Mouse (Mus musculus) forebrain, embryonic 15.5 days (tissue): ENCODE measurements around the gene Pcmt1. TPM values are rescaled to one million over a fixed set of nuclear protein-coding genes. Genes with fewer than 3 reads are reported as not detected.
A peak's percentile ranks its signal among the peaks of the same experiment; 100 is the strongest.

Source experiments
- ATAC-seq: fragments of 200-750 bp; cut with Nextera tagmentation; replicated peaks from 2 replicates; pipeline ENCODE4 v1.8.0; 2017; ENCODE audit warnings: mild to moderate bottlenecking, moderate TSS enrichment, moderate library complexity
- H3K27ac ChIP-seq: fragments of 300-500 bp; sonication (generic); replicated peaks from 2 replicates; pipeline ENCODE4 v1.5.1; 2015; ENCODE audit warnings: mild to moderate bottlenecking, inconsistent platforms
- H3K27me3 ChIP-seq: fragments of 300-500 bp; sonication (generic); 2 replicates; pipeline ENCODE4 v1.6.1; 2015; ENCODE audit warnings: inconsistent platforms
- H3K36me3 ChIP-seq: fragments of 300-500 bp; sonication (generic); 2 replicates; pipeline ENCODE4 v1.6.1; 2015; ENCODE audit warnings: mild to moderate bottlenecking, inconsistent platforms
- H3K4me1 ChIP-seq: fragments of 300-500 bp; sonication (generic); 2 replicates; pipeline ENCODE4 v1.6.1; 2015; ENCODE audit warnings: inconsistent platforms
- H3K4me2 ChIP-seq: fragments of 300-500 bp; sonication (generic); replicated peaks from 2 replicates; pipeline ENCODE4 v1.6.1; 2015; ENCODE audit warnings: mild to moderate bottlenecking, inconsistent platforms
- H3K4me3 ChIP-seq: fragments of 300-500 bp; sonication (generic); 2 replicates; pipeline ENCODE4 v1.5.1; 2015; ENCODE audit warnings: mild to moderate bottlenecking, inconsistent platforms
- H3K9ac ChIP-seq: fragments of 300-500 bp; sonication (generic); replicated peaks from 2 replicates; pipeline ENCODE4 v1.6.1; 2015; ENCODE audit warnings: mild to moderate bottlenecking, inconsistent platforms
- H3K9me3 ChIP-seq: fragments of 300-500 bp; sonication (generic); 2 replicates; pipeline ENCODE4 v1.6.1; 2016; ENCODE audit warnings: inconsistent platforms
- WGBS: fragments of 180-500 bp; shearing (Covaris S2); methylation state at CpG from one replicate; pipeline ENCODE4 v1.1.7; 2015; ENCODE audit warnings: mixed read lengths; 5-methylcytosine and 5-hydroxymethylcytosine counted together
- polyA plus RNA-seq: library from polyadenylated mRNA; unstranded; fragments of >200 nt; fragmentation: Nextera tagmentation; extraction: Ambion mirVana; gene quantifications from 2 replicates; pipeline ENCODE4 v1.2.1, GENCODE M21; 2015

Gene Pcmt1
- polyA plus RNA-seq, 1 experiment from 2014 or later, result 163 TPM

DNA sequence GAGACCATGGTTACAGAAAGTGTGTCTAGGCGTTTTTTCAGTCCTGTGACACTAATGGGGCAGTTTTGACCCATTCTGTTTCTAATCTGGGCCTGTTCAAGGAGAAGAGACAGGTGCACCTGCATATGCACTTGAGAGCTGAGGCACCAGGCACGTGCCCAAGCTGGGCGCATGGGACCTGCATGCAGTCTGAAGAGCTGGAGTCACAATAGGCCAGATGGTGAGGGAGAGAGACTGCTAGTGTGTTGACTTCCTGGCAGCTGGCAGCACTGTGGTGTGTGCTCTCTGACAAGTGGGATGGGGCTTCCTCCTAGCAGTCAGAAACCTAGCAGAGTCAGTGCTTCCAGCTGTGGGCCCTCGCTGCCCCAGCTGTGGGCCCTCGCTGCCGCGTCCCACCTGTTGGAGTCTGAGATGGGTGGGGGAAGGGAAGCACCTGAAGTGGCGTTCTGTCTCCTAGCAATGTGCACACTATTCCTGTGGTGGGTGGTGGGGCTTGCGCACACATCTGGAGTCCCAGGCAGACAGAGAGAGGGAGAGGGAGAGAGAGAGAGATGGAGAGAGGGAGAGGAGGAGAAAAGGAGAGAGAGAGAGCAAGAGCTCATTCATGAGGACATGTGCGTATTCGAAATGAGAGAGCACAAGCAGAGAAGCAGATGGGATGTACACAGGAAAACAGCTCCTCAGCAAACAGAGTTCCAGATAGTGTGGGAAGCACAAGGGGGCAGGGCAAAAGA, 98.6 kb downstream of the Pcmt1 start:
- H3K4me1 ChIP-seq, result peaks cover 7% of the 10 kb centered on the region; the same call in 1 of the 2 replicates
- no peaks in the 10 kb centered on the region for H3K36me3 ChIP-seq
- H3K27me3 ChIP-seq, result no peaks in the 10 kb centered on the region
- peak; percentile 77 for ATAC-seq
- no peak overlapping the region for H3K27ac ChIP-seq
- no peak overlapping the region for H3K4me2 ChIP-seq
- no peak overlapping the region for H3K4me3 ChIP-seq
- 37% methylated on average over 11 of the region's 11 CpGs for WGBS
- H3K9me3 ChIP-seq, result no peaks in the 10 kb centered on the region
- no peak overlapping the region for H3K9ac ChIP-seq

DNA sequence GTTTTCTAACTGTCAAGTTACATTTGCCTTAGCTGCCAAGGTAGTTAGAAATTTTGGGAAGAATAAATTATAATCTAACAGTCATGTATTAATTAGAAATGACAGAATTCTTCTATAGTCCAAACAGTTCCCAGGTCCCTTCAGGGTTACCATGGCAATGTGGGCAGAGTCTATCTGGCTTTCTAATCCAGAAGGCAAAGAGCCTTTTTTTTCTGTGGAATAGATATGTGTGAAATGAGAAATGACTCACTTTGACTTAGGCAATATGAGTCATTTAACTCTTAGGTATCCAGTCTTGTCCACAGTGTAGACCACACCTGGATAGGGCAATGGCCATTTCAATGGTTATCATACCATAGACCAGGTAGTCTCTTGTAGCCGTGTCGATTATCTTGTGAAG, 99.5 kb downstream of the Pcmt1 start:
- Histone ChIP-seq H3K4me2 (no peak overlapping the region), H3K4me1 (peaks cover 7% of the 10 kb centered on the region; the same call in 1 of the 2 replicates), H3K4me3 (no peak overlapping the region), H3K27me3 (no peaks in the 10 kb centered on the region), H3K36me3 (no peaks in the 10 kb centered on the region), H3K9ac (no peak overlapping the region), H3K27ac (no peak overlapping the region), H3K9me3 (no peaks in the 10 kb centered on the region)
- whole genome bisulfite sequencing, result 94% methylated on average over 2 of the region's 2 CpGs
- ATAC-seq, result no peak

Other genes starting within 250 kb of the Pcmt1 start
- 0.65 TPM in 2 replicates for gene Ulbp1, start 207.5 kb downstream of the Pcmt1 start, polyA plus RNA-seq
- gene Lrp11, start 91.3 kb downstream of the Pcmt1 start, polyA plus RNA-seq, result 41.6 and 43.6 TPM in 2 replicates
- 39.1 and 41.1 TPM in 2 replicates for gene Nup43, start 13.6 kb downstream of the Pcmt1 start, polyA plus RNA-seq
- 10.5 and 10.8 TPM in 2 replicates for gene Lats1, start 78 bp upstream of the Pcmt1 start, polyA plus RNA-seq
- gene Katna1, start 44.9 kb upstream of the Pcmt1 start, polyA plus RNA-seq, result 41.8 and 42.5 TPM in 2 replicates
- gene Ginm1, start 111.7 kb upstream of the Pcmt1 start, polyA plus RNA-seq, result 47.1 and 50.0 TPM in 2 replicates
- 53.4 and 58.2 TPM in 2 replicates for gene Ppil4, start 111.8 kb upstream of the Pcmt1 start, polyA plus RNA-seq
- 0.04 and 0.10 TPM in 2 replicates for gene Zc3h12d, start 151.3 kb upstream of the Pcmt1 start, polyA plus RNA-seq